Mouse (Mus musculus) heart, embryonic 13.5 days (tissue): Measurements from ENCODE around the gene Nsl1. TPM values are rescaled to one million over a fixed set of nuclear protein-coding genes. Genes with fewer than 3 reads are reported as not detected.

Experiments used
- ATAC-seq: fragments of 200-750 bp; cut with Nextera tagmentation; 2 replicates; pipeline ENCODE4 v1.8.0; 2017; ENCODE audit warnings: moderate TSS enrichment; ENCODE audit not compliant: insufficient number of reproducible peaks, low FRiP score, low TSS enrichment; ENCODE audit errors: extremely low read depth
- H3K27ac ChIP-seq: fragments of 300-500 bp; sonication (generic); replicated peaks from 2 replicates; pipeline ENCODE4 v1.5.1; 2015; ENCODE audit warnings: moderate library complexity, mild to moderate bottlenecking, inconsistent platforms
- H3K27me3 ChIP-seq: fragments of 300-500 bp; sonication (generic); replicated peaks from 2 replicates; pipeline ENCODE4 v1.6.1; 2015; ENCODE audit warnings: mild to moderate bottlenecking, inconsistent platforms
- H3K36me3 ChIP-seq: fragments of 300-500 bp; sonication (generic); 2 replicates; pipeline ENCODE4 v1.6.1; 2015; ENCODE audit warnings: mild to moderate bottlenecking, inconsistent platforms
- H3K4me1 ChIP-seq: fragments of 300-500 bp; sonication (generic); 2 replicates; pipeline ENCODE4 v1.6.1; 2015; ENCODE audit warnings: inconsistent platforms
- H3K4me2 ChIP-seq: fragments of 300-500 bp; sonication (generic); 2 replicates; pipeline ENCODE4 v1.6.1; 2015; ENCODE audit warnings: inconsistent platforms, mild to moderate bottlenecking, moderate library complexity
- H3K4me3 ChIP-seq: fragments of 300-500 bp; sonication (generic); 2 replicates; pipeline ENCODE4 v1.5.1; 2015; ENCODE audit warnings: moderate library complexity, mild to moderate bottlenecking, inconsistent platforms
- H3K9ac ChIP-seq: fragments of 300-500 bp; sonication (generic); 2 replicates; pipeline ENCODE4 v1.6.1; 2015; ENCODE audit warnings: inconsistent platforms, mild to moderate bottlenecking, moderate library complexity
- H3K9me3 ChIP-seq: fragments of 300-500 bp; sonication (generic); 2 replicates; pipeline ENCODE4 v1.6.1; 2016; ENCODE audit warnings: inconsistent platforms
- WGBS: fragments of 180-500 bp; shearing (Covaris S2); methylation state at CpG from one replicate; pipeline ENCODE4 v1.1.7; 2015; ENCODE audit warnings: mixed read lengths; 5-methylcytosine and 5-hydroxymethylcytosine counted together
- polyA plus RNA-seq: library from polyadenylated mRNA; unstranded; fragments of >200 nt; fragmentation: Nextera tagmentation; extraction: Ambion mirVana; gene quantifications from 2 replicates; pipeline ENCODE4 v1.2.1, GENCODE M21; 2015

Nsl1 gene
- polyA plus RNA-seq, 1 experiment from 2014 or later: 12.4 TPM

- no peaks in the 10 kb centered on the region for H3K36me3 ChIP-seq
- peak overlapping the region; percentile 71 for H3K4me3 ChIP-seq
- no peak overlapping the region for H3K27ac ChIP-seq
- WGBS: 39% methylated on average over 14 of the region's 14 CpGs
- H3K9ac ChIP-seq: peak overlapping the region; percentile 79
- no peak for ATAC-seq
- H3K27me3 ChIP-seq: peaks cover 30% of the 10 kb centered on the region
- H3K4me2 ChIP-seq: peak overlapping the region; percentile 99
- H3K9me3 ChIP-seq: no peaks in the 10 kb centered on the region
- H3K4me1 ChIP-seq: peaks cover 24% of the 10 kb centered on the region
Measured at GRCm38 (mm10) chr1:191096871-191097681, 34.3 kb downstream of the Nsl1 start.

GRCm38 (mm10) chr1:191097802-191098747, 35.3 kb downstream of the Nsl1 start, which contains the start of gene Batf3:
Gene Batf3, plus strand, starts transcription at chr1:191097847.
- peaks cover 14% of the 10 kb centered on the region for H3K4me1 ChIP-seq
- no peaks in the 10 kb centered on the region for H3K9me3 ChIP-seq
- H3K27me3 ChIP-seq: peaks cover 30% of the 10 kb centered on the region
- no peak within 1 kb of the TSS for H3K27ac ChIP-seq
- H3K4me2 ChIP-seq: peak within 1 kb of the TSS; percentile 99
- H3K4me3 ChIP-seq: peak within 1 kb of the TSS; percentile 71
- ATAC-seq: peak; percentile 33
- H3K36me3 ChIP-seq: no peaks in the 10 kb centered on the region
- H3K9ac ChIP-seq: peak within 1 kb of the TSS; percentile 79
- WGBS: under 1% methylated on average over 69 of the region's 95 CpGs

- Histone ChIP-seq H3K9me3 (no peaks in the 10 kb centered on the region), H3K4me3 (peak overlapping the region; percentile 71; the same call in 1 of the 2 replicates), H3K4me1 (peaks cover 12% of the 10 kb centered on the region), H3K27me3 (peaks cover 30% of the 10 kb centered on the region), H3K27ac (no peak overlapping the region), H3K36me3 (no peaks in the 10 kb centered on the region), H3K9ac (no peak overlapping the region), H3K4me2 (peak overlapping the region; percentile 99)
- 41% methylated on average over 5 of the region's 5 CpGs for WGBS
- no peak for ATAC-seq
Measured at GRCm38 (mm10) chr1:191099114-191099513, 36.3 kb downstream of the Nsl1 start.

- H3K4me2 ChIP-seq: no peak overlapping the region
- no peak for ATAC-seq
Measured at GRCm38 (mm10) chr1:191099772-191100291, 37.0 kb downstream of the Nsl1 start.

GRCm38 (mm10) chr1:191102730-191103370, 40.0 kb downstream of the Nsl1 start:
- ATAC-seq: no peak
- no peaks in the 10 kb centered on the region for H3K36me3 ChIP-seq
- H3K4me1 ChIP-seq: peaks cover 4% of the 10 kb centered on the region; the same call in 1 of the 2 replicates
- H3K27ac ChIP-seq: no peak overlapping the region
- H3K4me3 ChIP-seq: no peak overlapping the region
- H3K27me3 ChIP-seq: peaks cover 27% of the 10 kb centered on the region
- no peak overlapping the region for H3K4me2 ChIP-seq
- H3K9me3 ChIP-seq: no peaks in the 10 kb centered on the region
- 76% methylated on average over 15 of the region's 15 CpGs for WGBS
- no peak overlapping the region for H3K9ac ChIP-seq

More at GRCm38 (mm10) chr1:191099772-191100291, 37.0 kb downstream of the Nsl1 start:
- no peak overlapping the region for H3K9ac ChIP-seq
- H3K27ac ChIP-seq: no peak overlapping the region
- no peaks in the 10 kb centered on the region for H3K36me3 ChIP-seq
- peaks cover 12% of the 10 kb centered on the region for H3K4me1 ChIP-seq
- H3K9me3 ChIP-seq: no peaks in the 10 kb centered on the region
- WGBS: 72% methylated on average over 5 of the region's 5 CpGs
- H3K27me3 ChIP-seq: peaks cover 33% of the 10 kb centered on the region
- H3K4me3 ChIP-seq: no peak overlapping the region

GRCm38 (mm10) chr1:191105246-191105645, 42.4 kb downstream of the Nsl1 start:
- no peak overlapping the region for H3K9ac ChIP-seq
- H3K27me3 ChIP-seq: 0 out of 2 replicates have a peak, but pooled peaks cover 6% of the 10 kb centered on the region
- no peak overlapping the region for H3K4me2 ChIP-seq
- H3K27ac ChIP-seq: no peak overlapping the region
- H3K4me1 ChIP-seq: no peaks in the 10 kb centered on the region
- no peak overlapping the region for H3K4me3 ChIP-seq
- 73% methylated on average over 9 of the region's 9 CpGs for WGBS
- H3K9me3 ChIP-seq: no peaks in the 10 kb centered on the region
- ATAC-seq: no peak
- H3K36me3 ChIP-seq: no peaks in the 10 kb centered on the region

GRCm38 (mm10) chr1:191107306-191107705, 44.5 kb downstream of the Nsl1 start:
- 51% methylated on average over 10 of the region's 10 CpGs for WGBS
- no peak overlapping the region for H3K4me3 ChIP-seq
- no peak for ATAC-seq

GRCm38 (mm10) chr1:191109907-191110306, 47.1 kb downstream of the Nsl1 start:
- no peak overlapping the region for H3K9ac ChIP-seq
- H3K4me3 ChIP-seq: no peak overlapping the region
- no peaks in the 10 kb centered on the region for H3K36me3 ChIP-seq
- no peak for ATAC-seq
- H3K27me3 ChIP-seq: no peaks in the 10 kb centered on the region
- WGBS: 88% methylated on average over 9 of the region's 9 CpGs
- H3K27ac ChIP-seq: no peak overlapping the region
- H3K4me1 ChIP-seq: peaks cover 18% of the 10 kb centered on the region
- no peaks in the 10 kb centered on the region for H3K9me3 ChIP-seq
- no peak overlapping the region for H3K4me2 ChIP-seq

More at GRCm38 (mm10) chr1:191107306-191107705, 44.5 kb downstream of the Nsl1 start:
- H3K9ac ChIP-seq: no peak overlapping the region
- H3K4me1 ChIP-seq: peaks cover 14% of the 10 kb centered on the region
- no peak overlapping the region for H3K27ac ChIP-seq
- no peaks in the 10 kb centered on the region for H3K36me3 ChIP-seq
- H3K4me2 ChIP-seq: no peak overlapping the region
- H3K27me3 ChIP-seq: 0 out of 2 replicates have a peak, but pooled peaks cover 3% of the 10 kb centered on the region
- H3K9me3 ChIP-seq: no peaks in the 10 kb centered on the region

GRCm38 (mm10) chr1:191111146-191111545, 48.3 kb downstream of the Nsl1 start:
- no peak overlapping the region for H3K4me3 ChIP-seq
- H3K9ac ChIP-seq: no peak overlapping the region
- H3K27me3 ChIP-seq: no peaks in the 10 kb centered on the region
- H3K4me1 ChIP-seq: peaks cover 27% of the 10 kb centered on the region
- H3K36me3 ChIP-seq: no peaks in the 10 kb centered on the region
- 0 out of 2 replicates have a peak overlapping the region, but pooled peaks have one; percentile 2 for H3K4me2 ChIP-seq
- H3K27ac ChIP-seq: peak overlapping the region; percentile 33; the same call in 1 of the 2 replicates
- ATAC-seq: no peak
- WGBS: 38% methylated on average over 8 of the region's 8 CpGs
- no peaks in the 10 kb centered on the region for H3K9me3 ChIP-seq

- H3K27me3 ChIP-seq: no peaks in the 10 kb centered on the region
- H3K4me2 ChIP-seq: no peak overlapping the region
- WGBS: 55% methylated on average over 7 of the region's 7 CpGs
- no peaks in the 10 kb centered on the region for H3K9me3 ChIP-seq
- H3K4me1 ChIP-seq: peaks cover 32% of the 10 kb centered on the region
- H3K9ac ChIP-seq: no peak overlapping the region
- no peak overlapping the region for H3K4me3 ChIP-seq
- no peak for ATAC-seq
- H3K27ac ChIP-seq: no peak overlapping the region
- H3K36me3 ChIP-seq: no peaks in the 10 kb centered on the region
Measured at GRCm38 (mm10) chr1:191114868-191115267, 52.1 kb downstream of the Nsl1 start.
